Mouse (Mus musculus) liver, embryonic 14.5 days (tissue): ENCODE results near the gene Cmip. TPM values are rescaled to one million over a fixed set of nuclear protein-coding genes. Genes with fewer than 3 reads are reported as not detected.

Source experiments
- ATAC-seq: fragments of 200-750 bp; cut with Nextera tagmentation; 2 replicates; pipeline ENCODE4 v1.8.0; 2017; ENCODE audit warnings: moderate number of reproducible peaks, mild to moderate bottlenecking, moderate library complexity; ENCODE audit not compliant: insufficient read depth
- DNase-seq, 3 experiments: peaks; one replicate each; pipeline ENCODE4 v3.0.0-alpha.2; 2012 to 2013; ENCODE audit warnings: low read depth in 3 of 3, low spot score in 3 of 3
- H3K27ac ChIP-seq: fragments of 300-500 bp; sonication (generic); 2 replicates; pipeline ENCODE4 v1.5.1; 2014; ENCODE audit warnings: moderate library complexity, mild to moderate bottlenecking, control low read depth, inconsistent platforms
- H3K27me3 ChIP-seq: fragments of 300-500 bp; sonication (generic); 2 replicates; pipeline ENCODE4 v1.6.1; 2014; ENCODE audit warnings: mild to moderate bottlenecking, low read length, moderate library complexity; ENCODE audit not compliant: control insufficient read depth, insufficient read depth
- H3K36me3 ChIP-seq: fragments of 300-500 bp; sonication (generic); replicated peaks from 2 replicates; pipeline ENCODE4 v1.6.1; 2014; ENCODE audit warnings: low read depth; ENCODE audit not compliant: control insufficient read depth, insufficient read depth
- H3K4me1 ChIP-seq, 2 experiments: fragments of 200-500 bp in 1 of 2; fragments of 300-500 bp in 1 of 2; sonication (generic) in 1 of 2; replicated peaks; 2 replicates each; pipeline ENCODE4 v1.6.1; 2012 to 2014; ENCODE audit warnings: antibody characterized with exemption in 1 of 2, inconsistent platforms in 1 of 2, low read length in 1 of 2; ENCODE audit not compliant: control insufficient read depth in 2 of 2, insufficient read depth in 2 of 2
- H3K4me2 ChIP-seq: fragments of 300-500 bp; sonication (generic); 2 replicates; pipeline ENCODE4 v1.6.1; 2014; ENCODE audit warnings: low read depth, mild to moderate bottlenecking, control low read depth, moderate library complexity
- H3K4me3 ChIP-seq, 2 experiments: fragments of 200-500 bp in 1 of 2; fragments of 300-500 bp in 1 of 2; sonication (generic) in 1 of 2; 2 replicates each; pipeline ENCODE4 v1.5.1; 2012 to 2014; ENCODE audit warnings: low read depth in 2 of 2, low read length in 2 of 2, mild to moderate bottlenecking in 2 of 2, control low read depth in 1 of 2, inconsistent platforms in 1 of 2, moderate library complexity in 1 of 2; ENCODE audit not compliant: insufficient read depth in 1 of 2
- H3K9ac ChIP-seq: fragments of 300-500 bp; sonication (generic); replicated peaks from 2 replicates; pipeline ENCODE4 v1.6.1; 2014; ENCODE audit warnings: mild to moderate bottlenecking, control low read depth, moderate library complexity
- H3K9me3 ChIP-seq: fragments of 300-500 bp; sonication (generic); 2 replicates; pipeline ENCODE4 v1.6.1; 2016; ENCODE audit warnings: low read length, mixed read lengths; ENCODE audit not compliant: control insufficient read depth
- CTCF ChIP-seq: IDR thresholded peaks from 2 replicates; pipeline ENCODE4 v1.5.1; 2016; ENCODE audit warnings: antibody characterized with exemption, low read depth, control low read depth
- EP300 ChIP-seq: IDR thresholded peaks from 2 replicates; pipeline ENCODE4 v1.6.1; 2016; ENCODE audit warnings: antibody characterized with exemption, low read depth
- WGBS: fragments of 180-500 bp; shearing (Covaris S2); extraction: QIAGEN DNeasy Blood & Tissue Kit; methylation state at CpG from one replicate; pipeline ENCODE4 v1.1.7; 2014; ENCODE audit not compliant: insufficient replicate concordance; 5-methylcytosine and 5-hydroxymethylcytosine counted together
- polyA plus RNA-seq, 2 experiments: library from polyadenylated mRNA; depleted of rRNA in 1 of 2; stranded (reverse) in 1 of 2; unstranded in 1 of 2; fragments of >200 nt; fragmentation: Nextera tagmentation in 1 of 2; extraction: Ambion mirVana in 1 of 2; gene quantifications; 2 replicates each; pipeline versions ENCODE4 v1.2.1 to v1.2.3; 2012 to 2014

Cmip gene
- polyA plus RNA-seq, 2 experiments, result 6.7 to 10.4 TPM

DNA sequence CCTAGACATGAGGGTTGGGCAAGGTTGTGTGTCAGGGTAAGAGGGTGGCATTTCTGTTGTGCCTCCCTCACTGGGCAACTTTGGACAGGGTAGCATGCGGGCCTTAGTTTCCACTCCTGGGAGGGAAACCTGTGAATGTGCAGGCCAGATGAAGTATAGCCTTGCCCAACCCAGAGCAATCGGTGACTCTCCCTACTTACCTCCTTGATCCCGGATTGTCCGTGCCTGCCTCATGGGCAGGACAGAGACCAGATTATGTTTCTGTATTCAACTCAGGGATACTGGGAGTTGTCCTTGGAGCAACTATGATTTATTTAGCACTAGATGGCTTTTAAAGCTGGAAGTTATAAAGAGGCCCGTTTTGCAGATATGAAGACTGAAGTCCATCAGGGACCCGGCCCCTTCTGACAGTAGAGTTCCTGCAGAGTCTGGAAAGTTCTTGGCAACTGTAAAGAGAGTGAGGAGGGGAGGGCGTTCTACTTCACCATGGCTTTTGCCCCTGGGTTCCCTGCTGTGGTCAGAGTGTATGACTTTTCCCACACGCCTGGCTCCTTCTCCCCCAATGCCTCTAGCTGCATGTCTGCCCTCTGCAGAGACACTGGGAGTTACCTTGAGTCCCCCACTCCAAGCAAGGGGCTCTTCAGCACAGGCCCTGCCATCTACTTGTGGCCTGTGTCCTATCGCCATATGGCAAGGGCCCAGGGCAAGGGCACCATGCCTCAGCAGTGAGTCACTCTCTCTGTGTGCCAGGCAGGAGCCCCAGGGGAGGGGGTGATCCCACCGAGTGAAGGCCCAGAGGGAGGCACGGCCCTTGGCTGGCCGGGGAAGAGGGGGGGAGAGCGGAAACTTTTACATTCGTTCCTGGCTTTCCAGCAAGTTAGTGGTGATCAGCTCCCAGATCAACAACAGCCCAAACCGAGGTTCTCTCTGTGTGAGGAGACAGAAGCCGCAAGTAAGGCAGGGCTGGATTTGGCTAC, 100.9 kb downstream of the Cmip start:
- TF ChIP-seq CTCF (no peak), EP300 (no peak)
- Histone ChIP-seq H3K36me3 (no peaks in the 10 kb centered on the region), H3K4me3 (no peak overlapping the region), H3K9ac (no peak overlapping the region), H3K9me3 (no peaks in the 10 kb centered on the region), H3K4me1 (peaks cover 29 to 50% of the 10 kb centered on the region in 2 experiments), H3K4me2 (no peak overlapping the region), H3K27ac (no peak overlapping the region), H3K27me3 (no peaks in the 10 kb centered on the region)
- WGBS, result 88% methylated on average over 16 of the region's 16 CpGs
- ATAC-seq (no peak), DNase-seq (no peak)

DNA sequence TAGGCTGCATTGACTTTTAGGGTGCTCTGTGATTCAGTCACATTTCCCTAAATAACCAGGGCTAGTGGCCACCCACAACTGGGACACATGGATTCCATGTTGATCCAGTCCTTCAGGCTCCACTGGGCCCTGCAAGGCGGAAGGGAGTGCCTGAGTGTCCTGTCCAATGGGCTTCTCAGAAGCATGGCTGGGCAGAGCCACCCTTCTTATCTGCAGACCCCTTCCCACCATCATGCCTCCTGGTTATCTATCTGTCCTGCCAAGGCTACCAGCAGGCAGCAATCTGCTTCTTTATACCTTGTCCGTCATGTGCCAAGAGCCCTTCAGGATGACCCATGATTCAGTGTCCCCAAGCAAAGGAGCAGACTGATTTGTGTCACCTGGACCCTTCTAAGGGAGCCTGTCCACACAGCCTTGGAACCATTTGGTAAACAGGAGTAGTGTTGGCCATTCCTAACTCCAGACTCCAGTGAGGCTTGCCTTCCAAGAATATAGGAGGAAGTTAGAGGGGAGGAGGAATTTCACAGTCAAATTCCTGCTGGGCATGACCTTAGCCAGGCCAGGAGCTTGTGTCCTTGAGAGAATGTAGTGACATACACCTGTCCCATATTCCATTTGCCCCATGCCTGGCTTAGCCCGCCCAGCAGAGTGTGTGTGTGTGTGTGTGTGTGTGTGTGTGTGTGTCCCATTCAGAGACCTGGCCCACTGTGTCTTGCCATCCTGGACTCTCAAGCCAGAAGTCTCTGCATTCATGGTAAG, 103.5 kb downstream of the Cmip start:
- ATAC-seq (peak; percentile 90), DNase-seq (peak; percentile 60 to 67 (median 62))
- Histone ChIP-seq H3K9ac (peak overlapping the region; percentile 12; the same call in 1 of the 2 replicates), H3K9me3 (no peaks in the 10 kb centered on the region), H3K4me1 (peaks cover 28 to 41% of the 10 kb centered on the region in 2 experiments), H3K4me3 (no peak overlapping the region), H3K4me2 (peak overlapping the region; percentile 25), H3K27ac (peak overlapping the region; percentile 5), H3K36me3 (no peaks in the 10 kb centered on the region), H3K27me3 (no peaks in the 10 kb centered on the region)
- 34% methylated on average over 3 of the region's 3 CpGs for WGBS
- peak; percentile 78 for TF ChIP-seq EP300
- TF ChIP-seq CTCF, result no peak

DNA sequence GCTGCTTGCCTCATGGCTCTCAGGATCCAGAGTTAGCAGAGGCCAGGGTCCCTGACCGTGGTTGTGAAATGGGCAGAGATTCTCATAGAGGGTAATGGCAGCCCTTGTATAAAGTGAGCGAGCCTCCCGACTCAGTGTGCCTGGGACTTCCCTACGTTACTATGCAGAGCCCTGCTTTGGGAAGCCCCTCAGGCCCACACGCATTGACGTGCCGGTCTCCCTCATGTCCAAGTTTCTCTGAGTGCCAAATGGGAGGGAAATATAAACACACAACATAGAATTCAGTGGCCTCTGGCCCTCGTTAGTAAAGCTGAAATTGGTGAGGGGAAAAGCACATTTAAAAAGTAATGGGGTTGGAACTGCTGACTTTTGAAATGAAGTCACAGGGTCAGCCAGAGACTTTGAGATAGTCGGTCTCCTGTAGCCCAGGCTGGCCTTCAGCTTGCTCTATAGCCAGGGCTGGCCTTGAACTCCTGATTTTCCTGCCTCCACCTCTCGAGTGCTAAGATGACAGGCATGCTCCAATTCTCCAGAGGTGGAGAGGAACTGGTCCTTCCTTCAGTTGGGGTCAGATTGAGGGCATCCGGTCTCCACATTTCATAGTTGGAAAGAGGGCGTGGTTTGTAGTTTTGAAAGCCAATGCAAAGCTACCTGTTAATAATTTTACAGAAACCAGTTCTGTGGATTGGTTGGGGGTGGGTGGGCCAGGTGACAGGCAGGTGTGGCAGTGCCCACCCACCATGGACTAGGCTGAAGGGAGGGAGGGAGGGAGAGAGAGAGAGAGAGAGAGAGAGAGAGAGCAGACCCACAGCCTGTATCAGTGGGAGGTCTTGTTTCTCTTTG, 105.0 kb downstream of the Cmip start:
- 65% methylated on average over 12 of the region's 12 CpGs for WGBS
- peaks cover 26 to 33% of the 10 kb centered on the region in 2 experiments for H3K4me1 ChIP-seq
- no peak for ATAC-seq
- TF ChIP-seq CTCF (no peak), EP300 (no peak)
- H3K9ac ChIP-seq, result no peak overlapping the region
- no peak for DNase-seq
- no peak overlapping the region for H3K4me2 ChIP-seq
- no peak overlapping the region for H3K27ac ChIP-seq
- no peak overlapping the region for H3K4me3 ChIP-seq
- no peaks in the 10 kb centered on the region for H3K9me3 ChIP-seq
- no peaks in the 10 kb centered on the region for H3K36me3 ChIP-seq
- H3K27me3 ChIP-seq, result no peaks in the 10 kb centered on the region

DNA sequence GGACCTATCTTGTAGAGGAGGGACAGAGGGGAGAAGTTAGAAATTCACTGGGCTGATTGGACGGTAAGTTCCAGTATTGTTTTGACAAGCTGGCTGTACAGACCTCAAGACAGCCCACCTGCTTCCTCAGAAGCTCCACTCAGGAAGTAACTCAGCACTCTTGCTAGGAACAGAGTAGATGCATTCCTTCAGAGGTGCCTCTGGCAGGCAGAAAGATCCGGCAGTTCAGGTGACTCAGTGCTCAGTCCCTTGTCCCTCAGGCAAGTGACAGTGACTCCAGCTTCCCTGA, 105.5 kb downstream of the Cmip start:
- Histone ChIP-seq H3K4me3 (no peak overlapping the region), H3K9ac (no peak overlapping the region), H3K36me3 (no peaks in the 10 kb centered on the region), H3K4me1 (peaks cover 26 to 38% of the 10 kb centered on the region in 2 experiments), H3K9me3 (no peaks in the 10 kb centered on the region), H3K4me2 (no peak overlapping the region), H3K27me3 (no peaks in the 10 kb centered on the region), H3K27ac (no peak overlapping the region)
- DNase-seq (no peak), ATAC-seq (no peak)
- TF ChIP-seq CTCF (no peak), EP300 (no peak)
- WGBS, result 27% methylated on average over 2 of the region's 2 CpGs
